Mouse (Mus musculus): Measurements from ENCODE around the gene Rnd2. TPM values are rescaled to one million over a fixed set of nuclear protein-coding genes. Genes with fewer than 3 reads are reported as not detected.

Gene Rnd2
- polyA plus RNA-seq, 1 experiment, result 3.2 TPM

- Histone ChIP-seq H3K36me3 (ENCODE audit: control insufficient read depth, insufficient read depth, low read length) (peaks cover 29% of the 10 kb centered on the region), H3K4me3 (ENCODE audit: extremely low read depth, insufficient read depth, insufficient read length) (no peak overlapping the region), H3K27ac (ENCODE audit: insufficient read depth, low read length) (no peak overlapping the region), H3K27me3 (ENCODE audit: control insufficient read depth, insufficient read depth, low read length) (no peaks in the 10 kb centered on the region), H3K4me1 (ENCODE audit: control insufficient read depth, insufficient read depth, insufficient read length) (peaks cover 2% of the 10 kb centered on the region; the same call in 1 of the 2 replicates)
- no peak for DNase-seq (ENCODE audit: low read depth in 1 of 2, low spot score in 2 of 2)
- TF ChIP-seq CTCF (IDR thresholded peaks at IDR 0.05; ENCODE audit: extremely low read depth, insufficient read depth, insufficient read length, insufficient replicate concordance), result no peak
- TF ChIP-seq POLR2A (IDR thresholded peaks at IDR 0.05; ENCODE audit: low read depth, low read length), result no peak
- WGBS, result 93% methylated on average over 6 of the region's 6 CpGs
Observed at GRCm38 (mm10) chr11:101454702-101455101, 10.1 kb upstream of the Rnd2 start.

GRCm38 (mm10) chr11:101455627-101456026 is 9.2 kb upstream of the Rnd2 start:
- Histone ChIP-seq H3K27ac (ENCODE audit: insufficient read depth, low read length) (no peak overlapping the region), H3K4me3 (ENCODE audit: extremely low read depth, insufficient read depth, insufficient read length) (no peak overlapping the region), H3K4me1 (ENCODE audit: control insufficient read depth, insufficient read depth, insufficient read length) (peaks cover 2% of the 10 kb centered on the region; the same call in 1 of the 2 replicates), H3K27me3 (ENCODE audit: control insufficient read depth, insufficient read depth, low read length) (no peaks in the 10 kb centered on the region), H3K36me3 (ENCODE audit: control insufficient read depth, insufficient read depth, low read length) (peaks cover 33% of the 10 kb centered on the region)
- no peak for DNase-seq (ENCODE audit: low read depth in 1 of 2, low spot score in 2 of 2)
- 96% methylated on average over 7 of the region's 7 CpGs for WGBS
- no peak for TF ChIP-seq CTCF (IDR thresholded peaks at IDR 0.05; ENCODE audit: extremely low read depth, insufficient read depth, insufficient read length, insufficient replicate concordance)
- TF ChIP-seq POLR2A (IDR thresholded peaks at IDR 0.05; ENCODE audit: low read depth, low read length), result no peak

GRCm38 (mm10) chr11:101457631-101458030 is 7.2 kb upstream of the Rnd2 start:
- Histone ChIP-seq H3K4me3 (ENCODE audit: extremely low read depth, insufficient read depth, insufficient read length) (no peak overlapping the region), H3K4me1 (ENCODE audit: control insufficient read depth, insufficient read depth, insufficient read length) (no peaks in the 10 kb centered on the region), H3K27me3 (ENCODE audit: control insufficient read depth, insufficient read depth, low read length) (no peaks in the 10 kb centered on the region), H3K36me3 (ENCODE audit: control insufficient read depth, insufficient read depth, low read length) (peaks cover 33% of the 10 kb centered on the region), H3K27ac (ENCODE audit: insufficient read depth, low read length) (no peak overlapping the region)
- 91% methylated on average over 9 of the region's 9 CpGs for WGBS
- DNase-seq (ENCODE audit: low read depth in 1 of 2, low spot score in 2 of 2), result no peak
- TF ChIP-seq POLR2A (IDR thresholded peaks at IDR 0.05; ENCODE audit: low read depth, low read length), result no peak
- no peak for TF ChIP-seq CTCF (IDR thresholded peaks at IDR 0.05; ENCODE audit: extremely low read depth, insufficient read depth, insufficient read length, insufficient replicate concordance)

GRCm38 (mm10) chr11:101458217-101458616 is 6.6 kb upstream of the Rnd2 start:
- 92% methylated on average over 12 of the region's 12 CpGs for WGBS
- no peaks in the 10 kb centered on the region for H3K27me3 ChIP-seq (ENCODE audit: control insufficient read depth, insufficient read depth, low read length)
- H3K36me3 ChIP-seq (ENCODE audit: control insufficient read depth, insufficient read depth, low read length), result peaks cover 33% of the 10 kb centered on the region

GRCm38 (mm10) chr11:101459716-101460115 is 5.1 kb upstream of the Rnd2 start:
- H3K4me3 ChIP-seq (ENCODE audit: extremely low read depth, insufficient read depth, insufficient read length), result no peak overlapping the region
- no peaks in the 10 kb centered on the region for H3K27me3 ChIP-seq (ENCODE audit: control insufficient read depth, insufficient read depth, low read length)
- no peak for DNase-seq (ENCODE audit: low read depth in 1 of 2, low spot score in 2 of 2)
- WGBS, result 94% methylated on average over 6 of the region's 6 CpGs
- H3K27ac ChIP-seq (ENCODE audit: insufficient read depth, low read length), result no peak overlapping the region
- peaks cover 33% of the 10 kb centered on the region for H3K36me3 ChIP-seq (ENCODE audit: control insufficient read depth, insufficient read depth, low read length)
- no peak for TF ChIP-seq CTCF (IDR thresholded peaks at IDR 0.05; ENCODE audit: extremely low read depth, insufficient read depth, insufficient read length, insufficient replicate concordance)
- TF ChIP-seq POLR2A (IDR thresholded peaks at IDR 0.05; ENCODE audit: low read depth, low read length), result no peak
- H3K4me1 ChIP-seq (ENCODE audit: control insufficient read depth, insufficient read depth, insufficient read length), result 0 out of 2 replicates have a peak, but pooled peaks cover 2% of the 10 kb centered on the region

More at GRCm38 (mm10) chr11:101458217-101458616, 6.6 kb upstream of the Rnd2 start:
- TF ChIP-seq POLR2A (IDR thresholded peaks at IDR 0.05; ENCODE audit: low read depth, low read length), result no peak
- TF ChIP-seq CTCF (IDR thresholded peaks at IDR 0.05; ENCODE audit: extremely low read depth, insufficient read depth, insufficient read length, insufficient replicate concordance), result no peak
- DNase-seq (ENCODE audit: low read depth in 1 of 2, low spot score in 2 of 2), result no peak
- no peak overlapping the region for H3K27ac ChIP-seq (ENCODE audit: insufficient read depth, low read length)
- H3K4me3 ChIP-seq (ENCODE audit: extremely low read depth, insufficient read depth, insufficient read length), result no peak overlapping the region
- H3K4me1 ChIP-seq (ENCODE audit: control insufficient read depth, insufficient read depth, insufficient read length), result no peaks in the 10 kb centered on the region

- TF ChIP-seq POLR2A (IDR thresholded peaks at IDR 0.05; ENCODE audit: low read depth, low read length) (no peak), CTCF (IDR thresholded peaks at IDR 0.05; ENCODE audit: extremely low read depth, insufficient read depth, insufficient read length, insufficient replicate concordance) (no peak)
- H3K27me3 ChIP-seq (ENCODE audit: control insufficient read depth, insufficient read depth, low read length), result no peaks in the 10 kb centered on the region
- H3K4me1 ChIP-seq (ENCODE audit: control insufficient read depth, insufficient read depth, insufficient read length), result peaks cover 6% of the 10 kb centered on the region; the same call in 1 of the 2 replicates
- WGBS, result 89% methylated on average over 15 of the region's 15 CpGs
- H3K4me3 ChIP-seq (ENCODE audit: extremely low read depth, insufficient read depth, insufficient read length), result no peak overlapping the region
- H3K36me3 ChIP-seq (ENCODE audit: control insufficient read depth, insufficient read depth, low read length), result peaks cover 33% of the 10 kb centered on the region
- DNase-seq (ENCODE audit: low read depth in 1 of 2, low spot score in 2 of 2), result no peak
- no peak overlapping the region for H3K27ac ChIP-seq (ENCODE audit: insufficient read depth, low read length)
Observed at GRCm38 (mm10) chr11:101460321-101460720, 4.5 kb upstream of the Rnd2 start.

- TF ChIP-seq CTCF (IDR thresholded peaks at IDR 0.05; ENCODE audit: extremely low read depth, insufficient read depth, insufficient read length, insufficient replicate concordance) (no peak), POLR2A (IDR thresholded peaks at IDR 0.05; ENCODE audit: low read depth, low read length) (no peak)
- H3K4me3 ChIP-seq (ENCODE audit: extremely low read depth, insufficient read depth, insufficient read length), result no peak overlapping the region
- WGBS, result 91% methylated on average over 14 of the region's 14 CpGs
- no peak overlapping the region for H3K27ac ChIP-seq (ENCODE audit: insufficient read depth, low read length)
- no peak for DNase-seq (ENCODE audit: low read depth in 1 of 2, low spot score in 2 of 2)
- no peaks in the 10 kb centered on the region; the same call in 1 of the 2 replicates for H3K27me3 ChIP-seq (ENCODE audit: control insufficient read depth, insufficient read depth, low read length)
- peaks cover 26% of the 10 kb centered on the region for H3K36me3 ChIP-seq (ENCODE audit: control insufficient read depth, insufficient read depth, low read length)
- peaks cover 6% of the 10 kb centered on the region for H3K4me1 ChIP-seq (ENCODE audit: control insufficient read depth, insufficient read depth, insufficient read length)
Observed at GRCm38 (mm10) chr11:101462141-101462540, 2.7 kb upstream of the Rnd2 start.
